Mouse (Mus musculus): ENCODE measurements at regions not wholly inside any gene's neighbourhood (a gene's known extent, or its start where the extent isn't known, plus 50 kb on each side); places are given as distances from the start of the nearest gene placed in this dataset.

- H3K27me3 ChIP-seq (ENCODE audit: control insufficient read depth, insufficient read depth, low read length) = no peaks in the 10 kb centered on the region
Measured at GRCm38 (mm10) chr13:32649982-32650381, 133.8 kb downstream of the Mylk4 start.

GRCm38 (mm10) chr13:32643030-32643750 is 140.6 kb downstream of the Mylk4 start:
- no peak overlapping the region for H3K4me3 ChIP-seq (ENCODE audit: low read depth, low read length)
- no peak overlapping the region for H3K27ac ChIP-seq (replicated peaks)
- no peaks in the 10 kb centered on the region for H3K27me3 ChIP-seq (ENCODE audit: control insufficient read depth, insufficient read depth, low read length)
- H3K4me1 ChIP-seq (replicated peaks; ENCODE audit: control insufficient read depth, insufficient read depth) = no peaks in the 10 kb centered on the region
- WGBS = 32% methylated on average over 5 of the region's 5 CpGs
- no peaks in the 10 kb centered on the region for H3K36me3 ChIP-seq (ENCODE audit: control insufficient read depth, insufficient read depth, low read length)
- no peak overlapping the region for H3K9ac ChIP-seq (ENCODE audit: low read length)
- H3K9me3 ChIP-seq (ENCODE audit: control insufficient read depth, low read length) = no peaks in the 10 kb centered on the region
- H3K4me2 ChIP-seq (replicated peaks; ENCODE audit: low read depth) = no peak overlapping the region
- ATAC-seq (ENCODE audit: low FRiP score, low TSS enrichment) = no peak
- TF ChIP-seq EP300 (optimal IDR thresholded peaks at IDR 0.05) = no peak
- no peak for TF ChIP-seq CTCF (IDR thresholded peaks at IDR 0.05; ENCODE audit: low read depth)
- no peak for DNase-seq (ENCODE audit: low spot score)

More at GRCm38 (mm10) chr13:32649982-32650381, 133.8 kb downstream of the Mylk4 start:
- Histone ChIP-seq H3K9me3 (ENCODE audit: control insufficient read depth, low read length) (no peaks in the 10 kb centered on the region), H3K36me3 (ENCODE audit: control insufficient read depth, insufficient read depth, low read length) (no peaks in the 10 kb centered on the region), H3K4me1 (replicated peaks; ENCODE audit: control insufficient read depth, insufficient read depth) (no peaks in the 10 kb centered on the region), H3K4me2 (replicated peaks; ENCODE audit: low read depth) (no peak overlapping the region), H3K9ac (ENCODE audit: low read length) (no peak overlapping the region), H3K4me3 (ENCODE audit: low read depth, low read length) (no peak overlapping the region), H3K27ac (replicated peaks) (no peak overlapping the region)
- 48% methylated on average over 9 of the region's 9 CpGs for WGBS
- DNase-seq (ENCODE audit: low spot score) (no peak), ATAC-seq (ENCODE audit: low FRiP score, low TSS enrichment) (no peak)
- TF ChIP-seq CTCF (IDR thresholded peaks at IDR 0.05; ENCODE audit: low read depth) (no peak), EP300 (optimal IDR thresholded peaks at IDR 0.05) (no peak)

- WGBS = 89% methylated on average over 2 of the region's 2 CpGs
- no peak for DNase-seq (ENCODE audit: low spot score)
- no peak for ATAC-seq (ENCODE audit: low FRiP score, low TSS enrichment)
- no peak overlapping the region for H3K4me2 ChIP-seq (replicated peaks; ENCODE audit: low read depth)
- no peaks in the 10 kb centered on the region for H3K36me3 ChIP-seq (ENCODE audit: control insufficient read depth, insufficient read depth, low read length)
- TF ChIP-seq EP300 (optimal IDR thresholded peaks at IDR 0.05) (no peak), CTCF (IDR thresholded peaks at IDR 0.05; ENCODE audit: low read depth) (no peak)
- H3K4me1 ChIP-seq (replicated peaks; ENCODE audit: control insufficient read depth, insufficient read depth) = no peaks in the 10 kb centered on the region
- H3K9ac ChIP-seq (ENCODE audit: low read length) = no peak overlapping the region
- H3K27me3 ChIP-seq (ENCODE audit: control insufficient read depth, insufficient read depth, low read length) = no peaks in the 10 kb centered on the region
- H3K27ac ChIP-seq (replicated peaks) = no peak overlapping the region
- H3K4me3 ChIP-seq (ENCODE audit: low read depth, low read length) = no peak overlapping the region
- no peaks in the 10 kb centered on the region for H3K9me3 ChIP-seq (ENCODE audit: control insufficient read depth, low read length)
Measured at GRCm38 (mm10) chr13:32640941-32641340, 142.8 kb downstream of the Mylk4 start.

GRCm38 (mm10) chr13:32630122-32630732 is 153.5 kb downstream of the Mylk4 start:
- Histone ChIP-seq H3K36me3 (ENCODE audit: control insufficient read depth, insufficient read depth, low read length) (no peaks in the 10 kb centered on the region), H3K9ac (ENCODE audit: low read length) (no peak overlapping the region), H3K4me2 (replicated peaks; ENCODE audit: low read depth) (no peak overlapping the region), H3K27me3 (ENCODE audit: control insufficient read depth, insufficient read depth, low read length) (no peaks in the 10 kb centered on the region), H3K27ac (replicated peaks) (no peak overlapping the region), H3K4me3 (ENCODE audit: low read depth, low read length) (no peak overlapping the region), H3K4me1 (replicated peaks; ENCODE audit: control insufficient read depth, insufficient read depth) (no peaks in the 10 kb centered on the region), H3K9me3 (ENCODE audit: control insufficient read depth, low read length) (no peaks in the 10 kb centered on the region)
- TF ChIP-seq EP300 (optimal IDR thresholded peaks at IDR 0.05) = no peak
- TF ChIP-seq CTCF (IDR thresholded peaks at IDR 0.05; ENCODE audit: low read depth) = no peak
- ATAC-seq (ENCODE audit: low FRiP score, low TSS enrichment) = no peak
- no peak for DNase-seq (ENCODE audit: low spot score)

- Histone ChIP-seq H3K27ac (replicated peaks) (no peak overlapping the region), H3K9ac (ENCODE audit: low read length) (no peak overlapping the region), H3K36me3 (ENCODE audit: control insufficient read depth, insufficient read depth, low read length) (no peaks in the 10 kb centered on the region), H3K9me3 (ENCODE audit: control insufficient read depth, low read length) (no peaks in the 10 kb centered on the region), H3K4me2 (replicated peaks; ENCODE audit: low read depth) (no peak overlapping the region), H3K27me3 (ENCODE audit: control insufficient read depth, insufficient read depth, low read length) (no peaks in the 10 kb centered on the region), H3K4me1 (replicated peaks; ENCODE audit: control insufficient read depth, insufficient read depth) (0 out of 2 replicates have a peak, but pooled peaks cover 2% of the 10 kb centered on the region), H3K4me3 (ENCODE audit: low read depth, low read length) (no peak overlapping the region)
- WGBS = 53% methylated on average over 6 of the region's 6 CpGs
- no peak for DNase-seq (ENCODE audit: low spot score)
- ATAC-seq (ENCODE audit: low FRiP score, low TSS enrichment) = no peak
- TF ChIP-seq EP300 (optimal IDR thresholded peaks at IDR 0.05) = no peak
- no peak for TF ChIP-seq CTCF (IDR thresholded peaks at IDR 0.05; ENCODE audit: low read depth)
Measured at GRCm38 (mm10) chr13:32613916-32614315, 169.8 kb downstream of the Mylk4 start.

All from stomach, postnatal 0 days (tissue).